Mouse (Mus musculus) cerebellum, adult 2 months (tissue): Measurements from ENCODE around the gene S1pr2. TPM values are rescaled to one million over a fixed set of nuclear protein-coding genes. Genes with fewer than 3 reads are reported as not detected.
A peak's percentile ranks its signal among the peaks of the same experiment; 100 is the strongest.
"Not testable (repeated sequence)": the region's sequence is repeated elsewhere in the genome, so short reads cannot be mapped to it uniquely, and the experiment has no call there.

ENCODE experiments used
- DNase-seq, 2 experiments: peaks; one replicate each; pipeline ENCODE4 v3.0.0; 2021
- H3K27ac ChIP-seq: fragments of 200-500 bp; 2 replicates; pipeline ENCODE4 v1.5.1; 2012; ENCODE audit warnings: low read length, control low read depth, inconsistent platforms; ENCODE audit not compliant: insufficient read depth
- H3K27me3 ChIP-seq: fragments of 200-500 bp; 2 replicates; pipeline ENCODE4 v1.6.1; 2012; ENCODE audit warnings: inconsistent platforms, mild to moderate bottlenecking, low read length, moderate library complexity; ENCODE audit not compliant: control insufficient read depth, insufficient read depth
- H3K4me1 ChIP-seq: fragments of 200-500 bp; 2 replicates; pipeline ENCODE4 v1.6.1; 2011; ENCODE audit warnings: low read length; ENCODE audit not compliant: control insufficient read depth, insufficient read depth
- H3K4me3 ChIP-seq: fragments of 200-500 bp; replicated peaks from 2 replicates; pipeline ENCODE3; 2011; ENCODE audit warnings: mild to moderate bottlenecking, low read depth, low read length, control low read depth; ENCODE audit not compliant: insufficient read depth
- CTCF ChIP-seq: fragments of 200-500 bp; IDR thresholded peaks from 2 replicates; pipeline ENCODE4 v1.5.1; 2011; ENCODE audit warnings: low read depth, mild to moderate bottlenecking, control low read depth, low read length, moderate library complexity, borderline replicate concordance; ENCODE audit not compliant: insufficient read depth
- POLR2A ChIP-seq: fragments of 200-500 bp; IDR thresholded peaks from 2 replicates; pipeline ENCODE4 v1.6.1; 2011; ENCODE audit warnings: low read length, control low read depth, borderline replicate concordance; ENCODE audit not compliant: insufficient read depth
- WGBS: fragments of 180-500 bp; shearing (Covaris S2); methylation state at CpG from one replicate; pipeline ENCODE4 v1.1.7; 2018; 5-methylcytosine and 5-hydroxymethylcytosine counted together
- polyA plus RNA-seq: library from polyadenylated mRNA; depleted of rRNA; stranded (reverse); fragments of >200 nt; gene quantifications from 2 replicates; pipeline ENCODE4 v1.2.3, GENCODE M21; 2012

The S1pr2 gene
- polyA plus RNA-seq, 1 experiment = 1.8 TPM

DNA sequence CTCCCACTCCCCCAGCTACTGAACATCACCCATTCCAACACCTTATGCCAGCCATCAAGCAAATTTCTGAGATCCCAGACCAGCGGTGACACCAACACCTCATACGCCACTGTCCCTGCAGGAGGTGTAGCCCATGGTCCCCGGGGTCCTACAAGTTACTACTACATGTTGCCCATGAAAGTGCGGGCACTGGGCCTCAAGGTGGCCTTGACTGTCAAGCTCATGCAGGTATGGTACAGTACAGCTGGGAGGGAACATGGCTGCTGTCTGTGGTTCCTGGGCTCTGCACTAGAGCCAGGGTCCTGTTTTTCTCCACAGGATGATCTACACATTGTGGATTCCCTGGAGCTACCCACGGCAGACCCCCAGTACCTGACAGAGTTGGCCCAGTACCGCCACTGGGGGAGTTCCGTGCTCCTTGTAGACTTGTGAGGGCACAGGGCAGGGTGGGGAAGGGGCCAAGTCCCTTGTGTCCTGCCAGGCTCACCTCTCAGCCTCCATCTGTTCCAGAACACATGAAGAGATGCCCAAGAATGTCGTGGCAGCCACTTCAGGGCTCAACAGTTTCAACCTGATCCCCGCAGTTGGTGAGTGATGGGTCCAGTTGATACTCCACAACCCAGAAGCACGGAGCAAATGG is 30.9 kb upstream of the S1pr2 start:
- Histone ChIP-seq H3K27me3 (no peaks in the 10 kb centered on the region), H3K4me3 (no peak overlapping the region), H3K27ac (no peak overlapping the region), H3K4me1 (peaks cover 10% of the 10 kb centered on the region; the same call in 1 of the 2 replicates)
- WGBS = 87% methylated on average over 10 of the region's 10 CpGs
- DNase-seq = no peak
- TF ChIP-seq POLR2A (no peak), CTCF (no peak)

DNA sequence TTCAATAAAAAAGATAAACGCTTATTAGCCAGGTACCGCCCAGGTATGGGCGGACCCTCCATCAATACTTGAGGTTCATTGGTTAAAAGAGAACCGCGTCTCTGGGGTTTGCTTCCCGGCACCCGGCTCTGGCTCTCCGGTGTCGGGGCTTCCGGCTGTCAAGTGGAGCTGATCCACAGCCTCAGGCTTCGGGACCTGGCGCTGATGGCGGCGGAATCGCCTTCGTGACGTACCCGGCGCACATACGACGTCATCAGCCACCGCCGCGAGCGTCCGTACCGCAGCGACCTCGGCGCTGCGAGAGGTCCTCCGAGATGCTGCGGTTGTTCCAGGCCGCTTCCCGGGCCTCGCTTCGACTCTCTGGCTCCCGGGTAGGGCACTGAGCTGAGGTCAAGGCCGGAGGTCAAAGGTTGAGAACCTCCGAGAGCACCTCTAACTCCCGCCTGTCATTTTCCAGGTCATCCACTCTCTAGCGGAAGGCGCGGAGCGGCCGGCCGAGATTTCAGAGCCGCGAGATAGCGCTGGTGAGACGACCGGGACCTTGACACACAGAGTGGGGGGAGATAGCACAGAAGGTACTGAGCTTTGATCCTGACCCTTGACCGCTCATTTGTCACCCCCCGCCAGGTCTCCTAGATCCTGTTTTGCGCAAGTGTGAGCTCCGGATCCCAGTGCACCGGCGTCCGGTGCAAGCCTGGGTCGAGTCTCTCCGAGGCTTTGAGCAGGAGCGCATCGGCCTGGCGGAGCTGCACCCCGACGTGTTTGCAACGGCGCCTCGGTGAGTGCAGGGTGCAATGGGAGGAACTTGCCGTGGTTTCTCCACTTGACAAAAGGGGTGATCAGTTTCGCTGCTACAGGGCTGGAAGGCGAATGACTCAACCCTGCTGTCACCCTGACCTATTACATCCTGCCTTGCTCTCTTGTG is 26.3 kb upstream of the S1pr2 start, which contains the start of gene Mrpl4:
TSS of gene Mrpl4 (plus strand) at position 112 of the 925 bp plus-strand sequence.
- Histone ChIP-seq H3K4me1 (peaks cover 10% of the 10 kb centered on the region; the same call in 1 of the 2 replicates), H3K27ac (peak within 1 kb of the TSS; percentile 39), H3K27me3 (no peaks in the 10 kb centered on the region), H3K4me3 (peak within 1 kb of the TSS; percentile 68)
- WGBS = under 1% methylated on average over 72 of the region's 72 CpGs
- TF ChIP-seq POLR2A (peak; percentile 98), CTCF (no peak)
- DNase-seq = peak; percentile 92 to 95

DNA sequence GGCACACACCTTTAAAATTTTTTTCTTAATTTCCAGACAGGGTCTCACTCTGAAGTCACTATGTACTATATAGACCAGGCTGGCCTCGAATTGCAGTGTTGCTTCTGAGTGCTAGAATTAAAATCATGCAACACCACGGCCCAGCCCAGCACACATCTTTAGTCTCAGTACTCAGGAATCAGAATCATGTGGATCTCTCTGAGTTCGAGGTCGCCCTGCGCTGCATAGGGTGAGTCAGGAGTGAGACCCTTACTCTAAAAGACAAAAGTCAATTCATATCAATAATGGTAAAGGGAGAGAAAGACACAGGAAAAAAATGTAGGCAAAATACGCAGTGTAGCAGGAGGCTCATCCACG is 25.7 kb upstream of the S1pr2 start:
- Histone ChIP-seq H3K27me3 (no peaks in the 10 kb centered on the region), H3K4me3 (peak overlapping the region; percentile 68), H3K27ac (peak overlapping the region; percentile 39; the same call in 1 of the 2 replicates), H3K4me1 (peaks cover 10% of the 10 kb centered on the region; the same call in 1 of the 2 replicates)
- DNase-seq = peak in 1 of 2 experiments; percentile 22
- WGBS = 5% methylated on average over 7 of the region's 7 CpGs
- TF ChIP-seq CTCF = no peak
- TF ChIP-seq POLR2A = no peak

DNA sequence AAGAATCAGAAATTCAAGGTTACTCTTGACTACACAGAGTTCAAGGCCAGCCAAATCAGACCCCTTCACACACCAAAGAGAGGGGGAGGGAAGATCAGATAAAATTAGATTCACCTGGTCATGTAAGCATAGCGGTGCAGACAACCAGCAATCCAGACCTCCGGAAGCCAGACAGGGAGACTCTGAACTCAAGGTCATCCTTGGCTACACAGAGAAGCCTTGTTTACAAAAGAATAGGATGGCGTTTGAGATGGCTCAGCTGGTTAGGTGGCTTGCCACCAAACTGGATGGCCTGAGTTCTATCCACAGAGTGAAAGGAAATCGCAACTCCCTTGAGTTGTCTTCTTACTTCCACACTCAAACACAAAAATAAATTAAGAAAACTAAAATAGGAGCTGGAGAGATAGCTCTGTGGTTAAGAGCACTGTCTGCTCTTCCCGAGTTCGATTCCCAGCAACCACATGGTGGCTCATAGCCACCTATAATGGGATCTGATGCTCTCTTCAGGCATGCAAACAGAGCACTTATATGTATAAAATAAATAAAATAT is 25.1 kb upstream of the S1pr2 start:
- Histone ChIP-seq H3K4me1 (peaks cover 10% of the 10 kb centered on the region; the same call in 1 of the 2 replicates), H3K27me3 (no peaks in the 10 kb centered on the region), H3K4me3 (no peak overlapping the region), H3K27ac (no peak overlapping the region)
- DNase-seq = no peak
- WGBS = 66% methylated on average over 6 of the region's 6 CpGs
- TF ChIP-seq POLR2A = no peak
- TF ChIP-seq CTCF = no peak

DNA sequence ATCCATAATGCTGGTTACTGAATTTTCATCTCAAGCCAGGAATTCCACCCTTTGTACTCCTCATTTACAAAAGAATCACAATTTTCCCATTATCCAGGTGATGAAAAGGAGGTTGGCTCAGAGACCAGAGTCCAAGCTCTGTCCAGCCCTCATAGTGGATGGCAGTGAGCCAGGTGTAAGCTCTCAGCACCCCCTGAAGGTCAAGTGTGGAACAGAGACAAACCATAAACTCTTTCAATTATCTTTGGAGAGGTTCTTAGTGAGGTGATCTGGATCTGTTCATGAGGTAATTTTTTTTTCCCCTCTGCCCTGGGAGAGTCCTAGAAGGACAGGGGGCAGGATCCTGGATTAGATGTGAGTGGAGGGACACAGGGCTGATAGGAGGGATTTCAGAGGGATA is 24.2 kb upstream of the S1pr2 start:
- H3K27ac ChIP-seq = no peak overlapping the region
- TF ChIP-seq CTCF (no peak), POLR2A (no peak)
- no peak for DNase-seq
- H3K4me1 ChIP-seq = peaks cover 5% of the 10 kb centered on the region; the same call in 1 of the 2 replicates
- H3K27me3 ChIP-seq = no peaks in the 10 kb centered on the region
- no peak overlapping the region for H3K4me3 ChIP-seq

DNA sequence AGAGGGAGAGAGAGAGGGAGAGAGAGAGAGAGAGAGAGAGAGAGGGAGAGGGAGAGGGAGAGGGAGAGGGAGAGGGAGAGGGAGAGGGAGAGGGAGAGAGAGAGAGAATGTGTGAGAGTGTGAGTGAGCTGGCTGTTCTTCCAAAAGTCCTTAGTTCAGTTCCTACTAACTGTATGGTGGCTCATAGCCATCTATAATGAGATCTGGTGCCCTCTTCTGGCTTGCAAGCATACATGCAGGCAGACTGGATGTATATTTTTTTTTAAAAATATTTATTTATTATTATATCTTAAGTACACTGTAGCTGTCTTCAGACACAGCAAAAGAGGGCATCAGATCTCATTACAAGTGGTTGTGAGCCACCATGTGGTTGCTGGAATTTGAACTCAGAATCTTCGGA is 21.8 kb upstream of the S1pr2 start:
- not testable (repeated sequence) for H3K27me3 ChIP-seq, DNase-seq, H3K4me1 ChIP-seq, H3K27ac ChIP-seq, H3K4me3 ChIP-seq
- whole genome bisulfite sequencing = 76% methylated on average over 1 of the region's 1 CpGs

DNA sequence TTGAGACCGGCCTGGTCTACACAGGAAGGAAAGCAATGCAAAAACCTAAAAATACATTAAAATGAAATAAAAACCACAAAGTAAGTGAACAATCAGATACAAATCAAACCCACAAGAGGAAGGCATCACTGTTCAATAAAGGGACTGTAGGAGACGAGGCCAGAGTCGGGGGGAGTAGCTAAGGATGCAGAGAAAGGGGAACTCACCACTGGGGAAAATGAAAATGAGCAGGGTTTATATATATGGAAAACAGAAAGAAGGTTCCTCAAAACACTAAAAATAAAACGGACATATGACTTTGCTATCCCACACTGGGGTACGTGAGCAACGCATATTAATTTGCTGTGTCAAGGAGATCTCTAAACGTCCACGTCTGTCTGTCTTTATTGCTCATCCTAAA is 20.5 kb upstream of the S1pr2 start:
- H3K4me3 ChIP-seq = no peak overlapping the region
- WGBS = 92% methylated on average over 8 of the region's 8 CpGs

DNA sequence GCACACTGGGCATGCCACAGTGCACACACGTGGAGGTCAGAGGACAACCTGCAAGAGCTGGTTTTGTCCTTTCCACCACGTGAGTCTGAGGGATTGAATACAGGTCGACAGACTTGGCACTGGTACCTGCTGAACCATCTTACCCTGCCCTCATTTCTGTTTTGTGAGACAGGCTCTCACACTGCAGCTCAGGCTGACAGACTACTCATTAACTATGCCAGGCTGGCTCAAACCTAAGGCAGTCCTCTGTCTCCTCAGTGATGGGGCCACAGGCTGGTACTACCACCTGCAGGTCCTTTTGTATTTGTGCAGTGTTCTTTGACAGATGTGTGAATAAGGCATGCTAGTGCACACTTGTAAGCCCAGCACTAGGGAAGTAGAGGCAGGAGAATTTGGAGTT is 18.5 kb upstream of the S1pr2 start:
- Histone ChIP-seq H3K4me1 (no peaks in the 10 kb centered on the region), H3K27me3 (no peaks in the 10 kb centered on the region), H3K27ac (no peak overlapping the region), H3K4me3 (no peak overlapping the region)
- no peak for DNase-seq
- 59% methylated on average over 3 of the region's 3 CpGs for WGBS
- TF ChIP-seq CTCF (no peak), POLR2A (no peak)

More for the DNA sequence above, 20.5 kb upstream of the S1pr2 start:
- DNase-seq = no peak
- Histone ChIP-seq H3K4me1 (no peaks in the 10 kb centered on the region), H3K27me3 (no peaks in the 10 kb centered on the region), H3K27ac (no peak overlapping the region)
- TF ChIP-seq POLR2A (no peak), CTCF (no peak)
